9 mouse cellular contexts compared by ENCODE assay signal in the genomic region with DNA sequence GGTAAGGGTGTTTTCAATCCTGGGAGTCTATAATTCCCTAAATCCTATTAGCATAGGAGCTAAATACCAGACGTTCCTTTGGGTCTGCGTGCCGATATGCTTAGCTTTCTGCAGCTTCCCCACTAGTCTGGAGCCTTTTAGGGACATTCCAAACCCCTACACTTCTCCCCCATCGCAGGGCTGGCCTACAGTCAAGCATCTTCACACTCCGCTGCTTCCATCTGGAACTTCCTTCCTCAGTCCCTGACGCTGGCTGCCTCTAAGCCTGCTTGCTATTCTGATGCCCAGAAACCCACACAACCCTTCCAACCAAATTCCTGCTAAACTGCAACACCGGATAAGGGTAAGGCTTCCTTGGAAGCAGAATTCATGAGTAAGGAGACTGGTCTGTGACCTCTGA. TPM values are rescaled to one million over a fixed set of nuclear protein-coding genes. Genes with fewer than 3 reads are reported as not detected.
A peak's percentile ranks its signal among the peaks of the same experiment; 100 is the strongest.
DNase-seq lines count a peak whose midpoint lies in the region; ATAC-seq and TF ChIP-seq lines count a peak whose summit lies in the region.
"Had no signal": no experiment of that assay in that cellular context is flagged by ENCODE, and none has a peak within 500 bp of the region (broad histone marks: within the 10 kb centered on the region; RNA-seq: fewer than 3 reads in every experiment).

No protein-coding gene starts in this region.

- no peaks in the 10 kb centered on the region for H3K9me3 ChIP-seq in midbrain, postnatal 0 days (ENCODE audit: low read length)
- no peaks in the 10 kb centered on the region for H3K9me3 ChIP-seq in midbrain, embryonic 15.5 days
- H3K9me3 ChIP-seq in forebrain, embryonic 16.5 days (ENCODE audit: control insufficient read depth, low read length) = no peaks in the 10 kb centered on the region
- no peaks in the 10 kb centered on the region for H3K9me3 ChIP-seq in liver, embryonic 11.5 days (ENCODE audit: control insufficient read depth, low read length)

- DNase-seq in midbrain, postnatal 0 days (ENCODE audit: low spot score) = peak; percentile 77
- DNase-seq in layer of hippocampus, postnatal 25 days (ENCODE audit: extremely low spot score in 1 of 2, low spot score in 1 of 2) = peak; percentile 19 to 25
- peak; percentile 89 for DNase-seq in telencephalon, adult 2 months (ENCODE audit: low read depth, low spot score)
- DNase-seq in adrenal gland, adult (ENCODE audit: inconsistent age in 2 of 2, low spot score in 1 of 2) = no peak
- no peak for DNase-seq in liver, embryonic 11.5 days (ENCODE audit: low spot score)
- DNase-seq in adrenal gland, adult 8-10 months = no peak

- no peak for ATAC-seq in midbrain, postnatal 0 days (ENCODE audit: low FRiP score)
- no peak for ATAC-seq in midbrain, embryonic 15.5 days (replicated peaks)
- ATAC-seq in forebrain, embryonic 16.5 days = peak; percentile 93
- ATAC-seq in liver, embryonic 11.5 days (replicated peaks; ENCODE audit: low FRiP score) = no peak

- no peak for TF ChIP-seq CTCF in midbrain, postnatal 0 days (IDR thresholded peaks at IDR 0.05)

- no peak overlapping the region for H3K4me2 ChIP-seq in midbrain, postnatal 0 days (ENCODE audit: low read depth, low read length, poor library complexity, severe bottlenecking)
- no peak overlapping the region for H3K4me2 ChIP-seq in midbrain, embryonic 15.5 days
- H3K4me2 ChIP-seq in forebrain, embryonic 16.5 days (ENCODE audit: low read length) = no peak overlapping the region
- no peak overlapping the region for H3K4me2 ChIP-seq in liver, embryonic 11.5 days

- H3K9ac ChIP-seq in midbrain, postnatal 0 days (replicated peaks; ENCODE audit: low read length, poor library complexity, severe bottlenecking) = no peak overlapping the region
- no peak overlapping the region for H3K9ac ChIP-seq in midbrain, embryonic 15.5 days
- no peak overlapping the region for H3K9ac ChIP-seq in forebrain, embryonic 16.5 days (replicated peaks; ENCODE audit: low read depth, low read length)
- H3K9ac ChIP-seq in liver, embryonic 11.5 days (ENCODE audit: low read depth, low read length) = no peak overlapping the region

- H3K27me3 ChIP-seq in midbrain, postnatal 0 days (ENCODE audit: insufficient read depth, low read length) = no peaks in the 10 kb centered on the region
- no peaks in the 10 kb centered on the region for H3K27me3 ChIP-seq in midbrain, embryonic 15.5 days (replicated peaks)
- H3K27me3 ChIP-seq in forebrain, embryonic 16.5 days (replicated peaks; ENCODE audit: control insufficient read depth, insufficient read depth, low read length) = no peaks in the 10 kb centered on the region
- no peaks in the 10 kb centered on the region for H3K27me3 ChIP-seq in liver, embryonic 11.5 days (replicated peaks; ENCODE audit: control insufficient read depth, insufficient read depth, low read length)

- WGBS in midbrain, postnatal 0 days = 52% methylated on average over 7 of the region's 7 CpGs
- WGBS in midbrain, embryonic 15.5 days = 58% methylated on average over 7 of the region's 7 CpGs
- WGBS in forebrain, embryonic 16.5 days = 42% methylated on average over 7 of the region's 7 CpGs
- WGBS in liver, embryonic 11.5 days = 64% methylated on average over 7 of the region's 7 CpGs

- H3K27ac ChIP-seq in midbrain, postnatal 0 days (ENCODE audit: low read depth, low read length) = no peak overlapping the region
- H3K27ac ChIP-seq in midbrain, embryonic 15.5 days = no peak overlapping the region
- H3K27ac ChIP-seq in forebrain, embryonic 16.5 days (ENCODE audit: low read length) = 0 out of 2 replicates have a peak overlapping the region, but pooled peaks have one; percentile 37
- H3K27ac ChIP-seq in liver, embryonic 11.5 days (ENCODE audit: low read depth, low read length) = no peak overlapping the region

- no peaks in the 10 kb centered on the region for H3K36me3 ChIP-seq in midbrain, postnatal 0 days (ENCODE audit: insufficient read depth, low read length)
- no peaks in the 10 kb centered on the region for H3K36me3 ChIP-seq in midbrain, embryonic 15.5 days (replicated peaks)
- H3K36me3 ChIP-seq in forebrain, embryonic 16.5 days (ENCODE audit: control insufficient read depth, insufficient read depth) = no peaks in the 10 kb centered on the region
- H3K36me3 ChIP-seq in liver, embryonic 11.5 days (ENCODE audit: control insufficient read depth, insufficient read depth, low read length) = no peaks in the 10 kb centered on the region

- H3K4me1 ChIP-seq in midbrain, postnatal 0 days (ENCODE audit: insufficient read depth, low read length) = no peaks in the 10 kb centered on the region
- no peaks in the 10 kb centered on the region for H3K4me1 ChIP-seq in midbrain, embryonic 15.5 days
- 0 out of 2 replicates have a peak, but pooled peaks cover 1% of the 10 kb centered on the region for H3K4me1 ChIP-seq in forebrain, embryonic 16.5 days (replicated peaks; ENCODE audit: control insufficient read depth, insufficient read depth, low read length)
- no peaks in the 10 kb centered on the region for H3K4me1 ChIP-seq in liver, embryonic 11.5 days (replicated peaks; ENCODE audit: control insufficient read depth, insufficient read depth, low read length)

- H3K4me3 ChIP-seq in midbrain, postnatal 0 days (ENCODE audit: low read depth, low read length) = no peak overlapping the region
- no peak overlapping the region for H3K4me3 ChIP-seq in midbrain, embryonic 15.5 days
- H3K4me3 ChIP-seq in forebrain, embryonic 16.5 days (replicated peaks; ENCODE audit: low read length) = no peak overlapping the region
- no peak overlapping the region for H3K4me3 ChIP-seq in liver, embryonic 11.5 days (ENCODE audit: low read depth, low read length)
- H3K4me3 ChIP-seq: erythroblast, embryonic 14.5 days had no signal

RNA-seq across cellular contexts. Expression of a gene that starts 35.3 kb away (rescaled TPM):
- 487 and 626 TPM in 2 replicates for total RNA-seq in midbrain, postnatal 0 days (2014; rRNA removed)
- 1,038 and 1,114 TPM in 2 replicates for polyA plus RNA-seq in midbrain, postnatal 0 days (2015; fragmentation: Nextera tagmentation; extraction: Ambion mirVana)
- polyA plus RNA-seq in midbrain, embryonic 15.5 days (2015; fragmentation: Nextera tagmentation; extraction: Ambion mirVana) = 838 and 878 TPM in 2 replicates
- 951 and 957 TPM in 2 replicates for polyA plus RNA-seq in forebrain, embryonic 16.5 days (2015; fragmentation: Nextera tagmentation; extraction: Ambion mirVana)
- 100 to 1,000 TPM; 504 to 611 TPM for total RNA-seq in layer of hippocampus, postnatal 25 days (2021)
- polyA plus RNA-seq in liver, embryonic 11.5 days (2014; fragmentation: Nextera tagmentation; extraction: Ambion mirVana) = 1,988 and 2,199 TPM in 2 replicates
- total RNA-seq in adrenal gland, adult 8-10 months (2022) = 1,000 to 10,000 TPM; 1,024 to 1,164 (median 1,094) TPM

RNA-seq across cellular contexts. Expression of a gene that starts 46.0 kb away (rescaled TPM):
- total RNA-seq in midbrain, postnatal 0 days (2014; rRNA removed) = not detected in 2 replicates
- not detected in 2 replicates for polyA plus RNA-seq in midbrain, postnatal 0 days (2015; fragmentation: Nextera tagmentation; extraction: Ambion mirVana)
- not detected in 2 replicates for polyA plus RNA-seq in midbrain, embryonic 15.5 days (2015; fragmentation: Nextera tagmentation; extraction: Ambion mirVana)
- polyA plus RNA-seq in forebrain, embryonic 16.5 days (2015; fragmentation: Nextera tagmentation; extraction: Ambion mirVana) = not detected in 2 replicates
- not detected for total RNA-seq in layer of hippocampus, postnatal 25 days (2021)
- polyA plus RNA-seq in liver, embryonic 11.5 days (2014; fragmentation: Nextera tagmentation; extraction: Ambion mirVana) = not detected in 2 replicates
- not detected for total RNA-seq in adrenal gland, adult 8-10 months (2022)
- polyA plus RNA-seq: erythroblast, embryonic 14.5 days had no signal

Comparison
In these comparisons a context has a peak if more than half of its experiments do, and no peak if none do; other contexts are left out.
1. DNase-seq: peak in midbrain, postnatal 0 days (single experiment), layer of hippocampus, postnatal 25 days (2 of 2) and telencephalon, adult 2 months (single experiment); none in adrenal gland, adult (0 of 2), liver, embryonic 11.5 days (single experiment) and adrenal gland, adult 8-10 months (single experiment).